Mouse (Mus musculus): ENCODE measurements at regions not wholly inside any gene's neighbourhood (a gene's known extent, or its start where the extent isn't known, plus 50 kb on each side); places are given as distances from the start of the nearest gene placed in this dataset.

GRCm38 (mm10) chr2:8291357-8291756 is 782.0 kb upstream of the Celf2 start:
- no peak for ATAC-seq (ENCODE audit: extremely low read depth, insufficient number of reproducible peaks, low FRiP score, low TSS enrichment)
- Histone ChIP-seq H3K9ac (no peak overlapping the region), H3K4me2 (no peak overlapping the region), H3K27ac (replicated peaks) (no peak overlapping the region), H3K4me3 (no peak overlapping the region), H3K36me3 (no peaks in the 10 kb centered on the region), H3K27me3 (replicated peaks) (no peaks in the 10 kb centered on the region), H3K9me3 (no peaks in the 10 kb centered on the region), H3K4me1 (no peaks in the 10 kb centered on the region)
- 82% methylated on average over 4 of the region's 4 CpGs for WGBS

DNA sequence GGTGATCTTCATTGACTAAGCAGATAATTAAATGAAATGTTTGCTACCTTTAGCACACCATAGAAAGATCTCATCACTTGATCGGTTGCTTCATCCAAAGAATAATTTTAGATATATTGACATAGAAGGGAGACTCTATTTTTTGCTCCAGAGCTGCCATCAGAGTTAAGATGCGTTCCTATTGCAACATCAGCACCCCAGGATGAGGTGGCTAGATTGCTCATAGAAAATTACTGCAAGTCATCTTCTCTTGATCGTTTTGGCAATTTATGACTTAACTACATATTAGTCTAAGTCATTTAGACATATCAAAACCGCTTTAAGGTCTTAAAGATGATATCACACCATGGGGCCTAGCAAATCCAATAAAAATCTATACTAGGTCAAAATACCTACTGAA is 778.0 kb upstream of the Celf2 start:
- no peak overlapping the region for H3K4me2 ChIP-seq
- no peaks in the 10 kb centered on the region for H3K27me3 ChIP-seq (replicated peaks)
- no peak for ATAC-seq (ENCODE audit: extremely low read depth, insufficient number of reproducible peaks, low FRiP score, low TSS enrichment)
- H3K4me3 ChIP-seq, result no peak overlapping the region
- no peaks in the 10 kb centered on the region for H3K4me1 ChIP-seq
- no peak overlapping the region for H3K9ac ChIP-seq
- 68% methylated on average over 4 of the region's 4 CpGs for WGBS
- no peaks in the 10 kb centered on the region for H3K36me3 ChIP-seq
- no peaks in the 10 kb centered on the region for H3K9me3 ChIP-seq
- no peak overlapping the region for H3K27ac ChIP-seq (replicated peaks)

GRCm38 (mm10) chr2:8276127-8276773 is 766.9 kb upstream of the Celf2 start:
- Histone ChIP-seq H3K36me3 (no peaks in the 10 kb centered on the region), H3K4me2 (no peak overlapping the region), H3K27ac (replicated peaks) (no peak overlapping the region), H3K4me1 (no peaks in the 10 kb centered on the region), H3K9ac (no peak overlapping the region), H3K4me3 (no peak overlapping the region), H3K27me3 (replicated peaks) (no peaks in the 10 kb centered on the region), H3K9me3 (no peaks in the 10 kb centered on the region)
- ATAC-seq (ENCODE audit: extremely low read depth, insufficient number of reproducible peaks, low FRiP score, low TSS enrichment), result no peak
- WGBS, result 73% methylated on average over 1 of the region's 1 CpGs

Data from heart, embryonic 13.5 days (tissue).